Mouse (Mus musculus) adrenal gland, adult 18-20 months (tissue): ENCODE results near the gene Ubtd1. TPM values are rescaled to one million over a fixed set of nuclear protein-coding genes. Genes with fewer than 3 reads are reported as not detected.

Source experiments
- DNase-seq, 2 experiments: peaks; one replicate each; pipeline ENCODE4 v3.0.0; 2021 to 2022; ENCODE audit warnings: low spot score in 2 of 2
- total RNA-seq, 2 experiments: library from RNA; stranded (reverse); gene quantifications; 1 replicate in 1 of 2; 2 replicates in 1 of 2; pipeline ENCODE4 v1.2.3; 2021

The Ubtd1 gene
- total RNA-seq, 2 experiments from 2014 or later: 16.4 to 17.4 TPM

DNA sequence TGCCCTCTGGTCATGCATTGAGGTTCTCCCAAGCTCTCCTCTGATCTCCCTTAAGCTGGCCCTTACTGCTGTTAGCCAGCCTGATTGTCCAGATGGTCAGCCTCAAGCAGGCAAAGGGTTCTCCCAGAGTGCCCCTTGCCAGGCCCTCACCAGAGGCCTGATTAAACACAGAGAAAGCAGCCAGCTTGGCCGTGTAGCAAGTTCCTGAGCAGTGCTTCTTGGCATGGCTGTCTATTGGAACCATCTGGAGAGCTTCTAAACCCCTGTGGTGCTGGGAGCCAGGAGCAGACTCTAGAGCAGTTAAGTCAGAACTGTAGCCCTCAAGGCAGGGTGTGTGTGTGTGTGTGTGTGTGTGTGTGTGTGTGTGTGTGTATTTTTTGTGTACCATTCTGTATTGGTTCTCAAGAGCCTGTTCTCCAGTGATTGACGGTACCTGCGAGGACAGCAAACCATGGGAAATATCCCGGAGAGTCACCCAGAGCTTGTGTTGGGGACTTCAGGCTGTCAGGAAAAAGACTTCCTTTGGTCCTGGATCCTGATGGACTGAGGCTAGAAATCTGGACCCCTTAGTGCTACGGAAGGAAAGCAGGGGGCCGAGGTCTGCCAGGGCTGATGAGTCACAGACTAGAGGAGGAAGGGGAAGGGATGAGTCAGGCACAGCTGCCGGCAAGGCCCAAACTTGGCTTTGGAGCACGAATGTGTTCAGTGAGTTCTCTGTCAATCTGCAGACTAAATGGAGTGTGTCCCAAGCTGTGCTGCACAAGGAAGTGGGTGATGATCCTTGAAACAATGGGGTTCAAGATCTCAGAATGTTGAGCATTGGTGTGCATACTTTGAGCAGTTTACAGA is 36.1 kb downstream of the Ubtd1 start:
- DNase-seq: peak; percentile 43 to 64

DNA sequence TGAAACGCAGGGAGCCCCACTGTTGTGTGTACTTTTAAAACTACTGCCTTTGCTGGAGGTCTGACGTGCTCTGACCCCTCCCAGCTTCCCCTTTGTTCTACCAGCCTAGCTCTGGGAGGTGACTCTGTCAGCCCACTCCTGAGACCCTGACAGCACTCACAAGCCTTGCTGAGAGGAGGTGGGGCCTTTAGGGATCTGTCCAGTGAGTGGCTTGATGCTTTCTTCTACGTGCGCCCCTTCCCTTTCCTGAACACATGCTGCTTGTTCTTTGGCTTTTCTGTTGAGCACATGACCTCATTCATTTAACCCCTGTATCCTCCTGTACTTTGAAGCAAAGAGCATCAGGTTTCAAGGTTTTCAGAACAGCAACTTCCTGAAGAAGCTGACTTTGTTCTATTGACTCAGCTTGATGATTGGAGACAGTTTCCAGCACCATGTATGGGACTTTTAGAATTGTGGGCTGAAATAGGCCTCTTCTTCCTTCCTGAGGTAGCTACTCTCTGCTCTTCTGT is 37.5 kb downstream of the Ubtd1 start:
- no peak for DNase-seq

DNA sequence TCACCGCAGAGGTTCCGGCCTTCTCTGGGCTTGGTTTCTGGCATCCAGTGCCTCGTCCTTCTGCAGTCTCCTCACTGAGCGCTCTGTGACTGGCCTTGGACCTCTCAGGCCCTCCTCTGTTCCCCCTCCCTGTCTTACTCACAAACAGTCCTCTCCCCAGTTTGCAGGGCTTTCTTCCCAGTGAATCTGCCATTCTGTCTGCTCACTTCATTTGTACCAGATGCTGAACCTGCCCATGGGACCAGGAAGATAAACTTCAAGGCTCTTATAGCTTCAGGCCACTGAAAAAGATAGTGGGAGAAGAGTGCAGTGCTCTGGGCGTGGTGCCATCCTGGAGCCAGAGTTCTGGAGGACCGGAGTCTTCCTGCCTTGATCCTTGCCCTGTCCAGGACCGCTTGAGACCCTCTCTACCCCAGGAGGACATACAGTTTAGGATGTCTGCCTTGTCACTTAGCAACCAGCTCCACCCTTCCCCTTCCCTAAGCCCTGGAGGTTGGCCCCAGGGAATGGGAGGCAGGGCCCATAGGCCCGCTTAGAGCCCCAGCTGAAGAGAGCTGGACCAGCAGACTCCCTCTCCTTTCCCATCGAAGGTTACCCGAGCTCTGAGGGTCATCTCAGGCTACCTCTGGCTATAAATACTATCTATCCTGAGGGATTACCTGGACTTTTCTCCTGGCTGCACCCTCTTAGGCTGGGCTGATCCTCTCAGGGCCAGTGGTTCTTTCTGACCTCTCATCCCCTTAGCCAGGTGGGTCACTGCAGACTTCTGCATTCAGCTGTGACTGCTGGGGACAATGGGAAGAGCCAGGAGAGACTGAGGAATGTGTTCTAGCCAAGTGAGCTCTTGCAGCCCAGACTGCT is 40.3 kb downstream of the Ubtd1 start:
- DNase-seq: no peak

DNA sequence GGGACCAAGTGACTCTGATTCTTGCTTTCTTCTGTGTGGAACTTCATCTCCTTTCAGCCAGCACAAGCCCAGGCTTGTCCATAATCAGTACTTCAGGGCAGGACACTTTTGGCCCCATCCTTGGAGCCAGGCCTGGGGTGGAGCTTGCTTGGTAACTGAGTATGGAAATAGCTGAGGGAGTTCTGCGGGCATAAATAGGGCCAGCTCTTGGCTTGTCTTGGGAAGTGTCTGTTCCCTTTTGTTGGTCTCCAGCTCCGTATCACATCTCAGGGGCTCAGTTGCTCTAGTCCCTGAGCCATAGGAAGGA is 40.9 kb downstream of the Ubtd1 start:
- DNase-seq: no peak

DNA sequence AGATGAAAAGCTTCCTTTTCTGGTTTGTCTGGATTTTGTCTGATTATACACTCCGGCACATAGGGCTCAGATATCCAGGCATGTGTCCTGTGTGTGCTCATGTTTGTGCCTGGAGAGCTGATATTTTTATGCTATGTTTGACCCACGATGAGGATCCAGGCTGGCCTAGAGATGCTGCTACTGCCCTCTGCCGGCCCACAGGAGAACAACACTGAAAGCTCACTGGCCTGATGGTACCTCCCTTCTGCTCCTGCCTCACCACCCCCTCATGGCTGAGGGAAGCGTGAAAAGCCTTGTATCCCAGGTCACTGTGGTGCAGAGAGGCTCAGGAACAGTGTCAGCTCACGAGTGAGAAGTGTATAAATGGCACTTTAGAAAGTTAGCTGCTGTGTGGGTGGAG is 44.6 kb downstream of the Ubtd1 start:
- DNase-seq: peak; percentile 82 to 87

DNA sequence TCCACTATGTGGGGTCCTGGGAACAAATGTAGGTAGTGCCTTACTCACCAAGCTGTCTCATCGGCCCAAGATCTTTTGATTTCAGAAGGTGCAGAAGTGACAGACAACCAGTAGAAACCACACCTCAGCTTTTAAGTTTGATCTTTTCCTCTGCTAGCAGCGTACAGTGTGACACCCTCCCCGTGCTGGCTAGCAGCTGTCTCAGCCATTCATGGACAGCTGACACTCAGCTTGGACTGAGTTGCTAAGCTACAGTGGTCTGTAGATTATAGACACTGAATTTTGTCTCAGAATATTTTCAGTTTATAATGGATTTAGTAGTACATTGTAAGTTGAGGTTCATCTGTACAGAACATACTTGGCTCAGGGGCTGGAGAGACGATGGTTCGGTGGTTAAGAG is 49.5 kb downstream of the Ubtd1 start:
- DNase-seq: no peak

DNA sequence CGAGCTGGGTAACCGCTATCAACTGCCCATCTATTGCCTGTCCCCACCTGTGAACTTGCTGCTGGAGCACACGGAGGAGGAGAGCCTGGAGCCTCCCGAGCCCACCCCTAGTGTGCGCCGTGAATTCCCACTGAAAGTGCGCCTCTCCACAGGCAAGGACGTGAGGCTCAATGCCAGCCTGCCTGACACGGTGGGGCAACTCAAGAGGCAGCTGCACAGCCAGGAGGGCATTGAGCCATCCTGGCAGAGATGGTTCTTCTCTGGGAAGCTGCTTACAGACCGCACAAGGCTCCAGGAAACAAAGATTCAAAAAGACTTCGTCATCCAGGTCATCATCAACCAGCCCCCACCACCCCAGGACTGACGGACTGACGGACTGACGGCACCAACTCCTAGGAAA is 52.0 kb downstream of the Ubtd1 start:
- no peak for DNase-seq

DNA sequence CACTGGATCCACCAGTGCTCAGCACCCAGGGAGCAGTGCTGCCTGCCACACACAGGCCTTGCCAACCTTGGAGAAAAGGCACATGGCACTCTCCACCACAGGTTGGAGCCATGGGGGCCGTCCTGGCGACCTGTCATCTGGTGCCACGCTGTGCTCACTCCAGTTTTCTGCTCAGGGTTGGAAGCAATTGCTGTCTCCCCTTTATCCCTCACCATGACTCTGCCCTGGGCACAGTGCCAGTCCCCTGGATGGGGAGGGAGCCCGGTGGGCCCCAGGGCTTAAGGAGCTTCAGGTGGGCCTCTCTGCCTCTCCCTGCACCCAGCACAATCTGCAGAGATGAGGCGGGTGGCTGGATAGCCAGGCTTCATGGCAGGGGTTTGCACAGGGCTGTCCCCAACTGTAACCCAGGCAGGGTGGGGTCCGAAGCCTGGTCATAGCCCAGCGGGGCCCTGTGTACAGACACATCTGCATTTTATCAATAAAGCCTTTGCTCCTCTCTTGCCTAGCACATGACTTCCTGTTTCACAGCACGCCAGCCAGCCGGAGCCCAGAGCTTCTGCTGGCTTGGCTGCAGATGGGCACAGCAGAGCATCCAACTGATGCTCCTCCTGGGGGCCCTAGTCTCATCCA is 52.7 kb downstream of the Ubtd1 start:
- no peak for DNase-seq

DNA sequence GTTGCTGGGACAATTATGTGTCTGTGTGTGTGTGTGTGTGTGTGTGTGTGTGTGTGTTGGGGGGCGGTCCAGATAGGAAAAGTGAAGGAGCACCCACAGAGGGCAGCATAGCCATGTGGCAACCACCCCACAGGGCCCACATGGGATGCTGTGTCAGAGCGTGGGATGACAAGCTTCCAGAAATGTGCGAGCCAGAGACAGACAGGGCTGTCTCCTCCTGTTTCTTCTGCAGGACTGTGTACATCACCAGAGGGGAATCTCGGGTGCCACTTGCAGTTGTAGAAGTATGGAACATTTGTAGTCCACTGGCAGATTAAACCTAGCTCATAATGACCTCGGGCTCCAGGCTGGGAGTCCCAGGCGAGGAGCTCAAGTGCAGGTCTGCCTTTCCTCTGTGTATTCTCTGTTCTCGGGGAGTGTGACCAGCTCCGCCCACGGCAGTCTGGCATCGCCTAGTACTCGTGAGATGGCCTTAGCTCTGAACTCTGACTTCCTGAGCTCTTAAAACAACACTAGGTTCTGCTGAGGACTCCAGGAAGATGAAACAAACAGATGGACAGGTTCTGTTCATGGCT is 53.4 kb downstream of the Ubtd1 start:
- DNase-seq: no peak

DNA sequence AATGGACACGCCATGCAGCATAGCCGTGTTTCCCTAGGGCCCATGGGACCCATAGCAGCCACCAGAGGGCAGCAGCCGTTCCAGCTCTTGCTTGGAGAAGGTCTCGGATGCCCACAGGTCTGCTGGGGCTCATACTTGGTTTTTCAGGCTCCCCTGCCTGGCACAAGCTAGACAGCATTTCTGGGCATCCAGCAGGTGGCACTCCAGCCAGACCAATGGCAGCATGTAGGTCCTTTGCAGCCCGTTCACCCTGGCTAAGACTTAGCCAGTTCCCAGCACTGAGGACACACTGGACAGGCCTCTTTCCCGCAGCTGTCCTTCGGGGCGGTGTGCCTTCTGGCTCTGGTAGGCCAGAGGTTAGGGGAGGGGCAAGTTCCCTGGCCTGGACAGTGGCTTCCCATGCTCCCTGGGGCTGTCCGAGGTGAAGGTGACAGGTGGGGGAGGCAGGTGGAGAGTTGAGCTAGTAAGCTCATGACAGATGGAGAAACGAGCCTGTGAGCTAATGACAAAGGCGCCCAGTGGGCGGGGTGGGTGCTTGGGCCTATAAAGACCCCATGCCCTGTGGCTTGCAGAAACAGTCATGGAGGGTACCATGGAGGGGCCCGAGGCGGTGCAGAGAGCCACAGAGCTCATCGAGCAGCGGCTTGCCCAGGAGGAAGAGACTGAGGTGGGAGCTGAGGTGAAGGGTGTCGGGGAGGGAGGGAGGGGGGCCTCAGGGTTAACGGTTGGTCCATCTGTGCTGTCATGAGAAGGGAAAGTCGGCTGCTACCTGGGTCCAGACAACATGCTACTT is 54.1 kb downstream of the Ubtd1 start, which contains the start of gene Ankrd2:
Gene Ankrd2, plus strand, starts transcription at position 545 of the 793 bp plus-strand sequence.
- DNase-seq: peak; percentile 77 to 82

DNA sequence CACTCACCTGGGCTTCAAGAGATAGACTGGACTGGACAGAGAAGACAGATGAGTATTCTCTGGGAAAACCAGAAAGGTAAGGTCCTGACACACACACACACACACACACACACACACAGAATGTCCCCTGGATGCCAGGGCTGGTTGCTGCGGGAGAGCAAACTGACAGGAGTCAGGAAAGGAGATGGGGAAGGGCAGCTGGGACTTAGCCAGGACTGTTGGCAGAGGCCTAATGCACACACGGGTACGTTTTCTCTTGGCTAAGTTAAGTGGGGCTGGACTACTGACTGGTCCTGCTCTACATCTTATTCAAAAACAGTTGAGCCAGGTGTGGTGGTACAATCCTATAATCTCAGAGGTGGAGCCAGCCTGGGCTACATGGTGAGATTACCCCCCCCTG is 54.8 kb downstream of the Ubtd1 start:
- DNase-seq: no peak

DNA sequence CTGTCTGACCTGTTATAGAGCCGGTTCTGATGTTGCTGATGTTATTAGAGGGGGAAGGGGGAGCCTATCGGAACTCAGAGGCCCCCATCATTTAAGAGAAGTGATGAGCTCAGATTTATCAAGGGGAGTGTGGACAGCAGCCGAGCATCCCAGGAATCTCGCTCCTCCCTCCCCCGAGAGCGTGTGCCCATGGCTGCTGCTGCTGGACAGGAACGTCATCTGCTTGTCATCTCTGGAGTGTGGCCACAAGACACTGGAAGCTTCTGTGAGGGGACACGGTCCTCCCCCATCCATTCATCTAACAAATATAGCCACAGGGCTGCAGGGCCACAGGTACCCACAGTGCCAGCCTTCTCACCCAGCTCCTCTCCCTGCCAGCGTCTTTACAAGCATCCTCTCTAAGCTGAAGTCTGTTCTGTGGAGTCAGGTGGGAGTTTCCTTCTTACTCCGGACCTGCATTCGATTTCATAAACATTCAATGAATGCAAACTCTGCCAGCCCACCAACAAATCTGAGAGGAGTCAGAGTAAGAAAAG is 55.7 kb downstream of the Ubtd1 start:
- DNase-seq: no peak

DNA sequence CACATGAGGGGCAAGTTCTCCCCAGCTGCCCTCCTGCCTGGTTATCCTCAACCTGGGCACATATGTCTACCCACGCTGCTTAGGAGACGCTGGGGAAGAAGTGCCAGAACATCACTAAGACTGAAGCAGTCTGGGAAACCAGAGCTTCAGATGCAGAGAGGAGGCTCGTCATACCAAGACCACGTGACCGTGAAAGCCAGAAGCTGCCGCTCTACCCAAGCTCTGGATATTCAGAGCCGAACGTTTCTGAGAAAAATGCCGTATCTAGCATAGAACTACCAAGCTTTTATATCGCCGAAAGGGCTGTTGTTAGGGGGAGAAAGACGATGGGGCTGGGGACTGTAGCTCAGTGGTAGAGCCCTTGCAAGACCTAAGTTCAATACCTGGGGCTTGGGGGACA is 56.7 kb downstream of the Ubtd1 start:
- DNase-seq: no peak

DNA sequence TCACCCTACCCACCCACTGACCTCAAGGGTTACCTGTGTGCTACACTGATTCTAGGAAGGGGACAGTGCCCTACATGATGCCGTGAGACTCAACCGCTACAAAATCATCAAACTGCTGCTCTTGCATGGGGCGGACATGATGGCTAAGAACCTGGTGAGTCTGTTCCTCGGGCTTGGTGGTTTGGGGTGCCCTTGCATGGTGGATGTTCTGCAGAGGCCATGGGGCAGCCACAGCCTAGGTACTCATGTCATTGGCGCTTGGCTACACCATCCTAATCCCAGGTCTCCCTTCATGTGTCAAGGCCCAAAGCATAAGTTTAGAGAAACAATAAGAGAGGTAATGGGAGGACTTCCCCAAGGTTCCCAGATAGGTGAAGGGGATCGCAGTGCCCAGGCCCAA is 62.4 kb downstream of the Ubtd1 start:
- no peak for DNase-seq

DNA sequence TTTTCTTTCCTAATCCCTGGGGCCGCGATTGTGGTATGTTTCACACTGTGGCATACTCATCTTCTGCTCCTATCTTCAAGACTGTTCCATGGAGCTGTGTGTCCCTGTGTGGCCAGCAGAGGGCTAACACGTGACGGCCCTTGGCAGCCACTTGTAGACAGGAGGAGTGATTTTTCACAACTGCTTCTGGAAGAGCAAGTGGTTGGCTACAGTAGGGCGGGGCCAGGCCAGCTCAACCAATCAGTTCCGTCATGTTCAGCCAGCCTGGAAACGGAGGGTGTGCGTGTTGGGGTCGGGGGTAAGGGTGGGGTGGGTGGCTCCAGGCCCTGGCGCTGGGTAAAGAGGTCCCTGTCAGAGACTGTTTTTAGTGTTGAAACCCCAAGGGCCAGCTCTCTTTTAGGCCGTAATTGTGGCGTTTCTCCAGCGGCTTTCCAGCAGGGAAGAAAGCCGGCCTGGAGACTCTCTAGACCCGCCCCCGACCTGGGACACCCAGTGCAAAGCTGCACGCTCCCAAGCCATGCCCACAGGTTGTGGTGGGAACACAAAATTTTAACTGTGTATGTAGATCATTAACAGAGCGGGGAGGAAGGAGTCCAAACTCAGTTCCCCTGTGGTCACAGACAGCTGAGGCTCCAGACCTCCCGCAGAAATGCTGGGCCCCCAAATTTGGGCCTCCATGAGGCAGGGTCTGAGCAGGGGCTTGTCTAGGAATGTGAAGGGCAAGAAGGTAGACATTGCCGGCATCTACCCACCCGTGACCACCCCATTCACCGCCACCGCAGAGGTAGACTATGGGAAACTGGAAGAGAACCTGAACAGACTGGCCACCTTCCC is 63.9 kb downstream of the Ubtd1 start, which contains the start of gene Hoga1:
Gene Hoga1, plus strand, starts transcription at position 342 of the 834 bp plus-strand sequence.
- DNase-seq: peak; percentile 49 to 67

DNA sequence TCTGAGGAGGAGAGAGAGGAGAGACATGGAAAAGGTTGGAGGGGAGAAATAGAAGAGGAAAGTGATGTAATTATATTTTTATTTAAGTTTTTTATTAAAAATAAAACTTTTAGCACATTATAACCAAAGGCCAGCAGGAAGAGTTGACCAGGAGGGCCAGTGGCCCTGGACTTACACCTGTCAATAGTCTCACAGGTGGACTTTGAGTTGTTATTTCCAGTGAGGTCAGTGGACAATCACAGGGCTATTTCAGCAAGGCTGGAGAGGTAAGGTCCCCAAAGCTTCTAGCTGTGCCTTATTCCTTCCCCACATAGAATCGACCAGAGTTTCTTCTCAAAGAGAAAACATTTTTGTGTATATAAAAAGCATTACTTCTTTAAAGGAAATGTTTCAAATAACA is 68.7 kb downstream of the Ubtd1 start:
- DNase-seq: no peak

DNA sequence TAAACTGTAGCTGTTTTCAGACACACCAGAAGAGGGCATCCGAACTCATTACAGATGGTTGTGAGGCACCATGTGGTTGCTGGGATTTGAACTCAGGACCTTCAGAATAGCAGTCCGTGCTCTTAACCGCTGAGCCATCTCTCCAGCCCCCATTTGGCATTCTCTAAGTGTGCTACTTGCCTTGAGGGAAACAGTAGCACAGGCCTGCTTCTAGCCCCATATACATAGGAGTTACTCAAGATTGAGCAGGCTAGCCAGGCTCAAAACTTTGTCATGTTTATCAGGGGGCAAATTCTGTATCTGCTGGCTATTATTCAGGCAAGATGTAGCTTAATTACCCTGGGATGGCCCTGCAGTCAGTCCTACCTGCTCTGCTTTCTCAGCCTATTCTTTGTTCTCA is 69.8 kb downstream of the Ubtd1 start:
- DNase-seq: no peak

DNA sequence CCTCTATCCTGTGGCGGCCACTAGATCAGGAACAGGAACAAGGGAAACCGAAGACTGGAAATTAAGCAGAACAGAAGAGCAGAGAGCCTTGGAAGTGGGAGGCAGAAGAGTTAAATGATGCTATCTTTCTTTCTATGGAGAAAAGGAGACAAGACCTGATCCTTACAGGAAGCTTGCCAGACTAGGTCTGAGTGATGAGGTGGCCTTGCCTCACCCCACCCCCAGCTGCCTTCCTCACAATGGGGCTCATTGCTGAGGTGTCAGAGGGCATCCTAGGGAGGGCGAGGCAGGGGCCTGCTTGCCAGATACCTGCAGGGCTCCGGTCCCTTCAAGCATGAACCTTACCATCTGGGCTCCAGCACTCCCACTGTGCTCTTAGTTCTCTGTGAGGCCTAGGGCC is 70.4 kb downstream of the Ubtd1 start, which contains the start of gene 4933411K16Rik:
Gene 4933411K16Rik, plus strand, starts transcription at position 301 of the 400 bp plus-strand sequence.
- DNase-seq: no peak

DNA sequence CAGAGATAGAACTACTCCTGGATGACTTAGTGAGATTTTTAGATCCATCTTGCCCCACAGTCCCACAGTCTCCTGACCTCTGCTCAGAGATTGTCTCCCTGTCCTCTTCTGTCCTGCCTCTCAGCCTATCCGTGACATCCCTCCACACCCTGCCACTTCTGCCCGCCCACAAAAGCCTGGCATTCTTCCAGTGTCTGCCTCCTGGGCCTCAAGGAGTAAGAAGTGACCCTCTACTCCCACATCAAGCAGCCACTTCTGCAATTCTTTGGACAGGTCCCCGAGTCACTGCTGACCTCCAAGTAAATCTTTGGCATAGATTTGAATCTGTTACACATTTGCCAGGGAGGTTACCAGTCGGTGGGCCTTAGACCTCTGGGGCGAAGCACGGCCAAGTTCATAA is 72.7 kb downstream of the Ubtd1 start:
- no peak for DNase-seq
